Mouse (Mus musculus) cortical plate, adult 2 months (tissue): ENCODE results near the gene Ufsp1. TPM values are rescaled to one million over a fixed set of nuclear protein-coding genes. Genes with fewer than 3 reads are reported as not detected.
A peak's percentile ranks its signal among the peaks of the same experiment; 100 is the strongest.

Experiments used
- H3K27ac ChIP-seq: fragments of 200-500 bp; 2 replicates; pipeline ENCODE4 v1.5.1; 2012; ENCODE audit warnings: low read length, control low read depth, inconsistent platforms; ENCODE audit not compliant: insufficient read depth
- H3K4me1 ChIP-seq: fragments of 200-500 bp; 2 replicates; pipeline ENCODE4 v1.6.1; 2011; ENCODE audit warnings: low read length; ENCODE audit not compliant: control insufficient read depth, insufficient read depth
- H3K4me3 ChIP-seq: fragments of 200-500 bp; 2 replicates; pipeline ENCODE4 v1.5.1; 2011; ENCODE audit warnings: mild to moderate bottlenecking, low read length, control low read depth; ENCODE audit not compliant: insufficient read depth
- CTCF ChIP-seq: fragments of 200-500 bp; IDR thresholded peaks from 2 replicates; pipeline ENCODE4 v1.5.1; 2011; ENCODE audit warnings: mild to moderate bottlenecking, control low read depth, low read length; ENCODE audit not compliant: insufficient read depth; ENCODE audit errors: extremely low read depth
- POLR2A ChIP-seq: fragments of 200-500 bp; IDR thresholded peaks from 2 replicates; pipeline ENCODE4 v1.6.1; 2011; ENCODE audit warnings: mild to moderate bottlenecking, low read length, control low read depth; ENCODE audit not compliant: insufficient read depth; ENCODE audit errors: extremely low read depth
- polyA plus RNA-seq: library from polyadenylated mRNA; depleted of rRNA; stranded (reverse); fragments of >200 nt; gene quantifications from 2 replicates; pipeline ENCODE4 v1.2.3, GENCODE M21; 2012

Ufsp1 gene
- polyA plus RNA-seq, 1 experiment = 13.3 TPM

DNA sequence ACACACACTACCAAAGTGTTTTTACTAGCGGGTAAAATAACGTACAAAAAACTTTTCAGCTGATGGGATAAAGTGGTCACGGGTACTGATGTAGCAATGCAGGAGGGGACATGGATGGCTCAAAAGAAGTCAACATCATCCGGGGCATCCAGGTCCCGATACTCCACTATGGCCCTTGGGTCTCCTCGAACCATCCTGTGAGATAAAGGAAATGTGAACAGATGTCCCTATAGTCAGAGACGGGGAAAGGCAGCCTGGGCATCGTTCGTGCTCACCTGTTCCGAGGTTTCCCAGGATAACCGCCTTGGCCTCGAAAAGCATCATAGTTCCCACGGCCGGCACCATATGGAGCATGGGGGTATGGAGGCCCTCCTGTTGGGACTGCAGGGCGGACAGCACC is 1.3 kb downstream of the Ufsp1 start:
- Histone ChIP-seq H3K4me3 (no peak overlapping the region), H3K4me1 (no peaks in the 10 kb centered on the region), H3K27ac (no peak overlapping the region)
- TF ChIP-seq CTCF = no peak
- TF ChIP-seq POLR2A = no peak

DNA sequence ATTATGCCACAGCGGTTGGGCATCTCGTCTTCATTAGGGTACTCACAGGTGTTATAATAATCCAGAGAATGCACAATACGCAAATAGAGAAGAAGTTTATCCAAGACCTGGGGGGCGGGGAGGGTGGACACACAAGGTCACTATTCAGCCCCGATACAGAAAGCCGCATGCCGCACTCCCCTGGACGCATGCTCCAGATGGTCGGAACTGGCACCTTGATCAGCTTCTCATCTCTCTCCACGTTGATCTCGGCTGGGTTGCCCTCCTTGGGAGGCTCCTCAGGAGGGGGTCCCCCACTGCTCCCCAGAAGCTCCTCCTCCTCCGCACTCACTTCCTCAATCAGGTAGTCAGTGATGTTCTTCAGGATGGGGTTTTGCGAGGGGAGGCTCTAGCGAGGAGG is 2.7 kb downstream of the Ufsp1 start:
- Histone ChIP-seq H3K4me3 (no peak overlapping the region), H3K4me1 (no peaks in the 10 kb centered on the region), H3K27ac (no peak overlapping the region)
- TF ChIP-seq CTCF (no peak), POLR2A (no peak)

DNA sequence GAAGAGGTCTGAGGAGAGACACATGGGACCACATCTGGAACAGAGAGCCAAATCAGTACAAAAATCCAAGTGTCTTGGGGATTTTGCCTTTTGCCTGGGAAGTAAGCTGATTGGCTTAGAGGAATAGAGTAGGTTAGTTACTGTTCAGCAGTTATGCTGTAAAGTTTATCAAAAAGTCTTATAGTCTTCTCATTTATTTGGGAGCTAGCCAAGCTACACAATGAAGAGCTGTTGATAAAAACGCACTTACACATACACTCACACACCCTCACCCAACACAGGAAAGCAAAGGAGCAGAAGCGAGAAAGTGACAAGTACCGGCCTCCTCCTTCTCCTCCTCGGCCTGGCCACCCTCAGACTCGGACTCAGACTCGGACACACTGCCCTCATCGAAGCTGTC is 4.8 kb downstream of the Ufsp1 start:
- H3K27ac ChIP-seq = no peak overlapping the region
- no peak for TF ChIP-seq CTCF
- no peak for TF ChIP-seq POLR2A
- H3K4me3 ChIP-seq = no peak overlapping the region
- H3K4me1 ChIP-seq = no peaks in the 10 kb centered on the region

DNA sequence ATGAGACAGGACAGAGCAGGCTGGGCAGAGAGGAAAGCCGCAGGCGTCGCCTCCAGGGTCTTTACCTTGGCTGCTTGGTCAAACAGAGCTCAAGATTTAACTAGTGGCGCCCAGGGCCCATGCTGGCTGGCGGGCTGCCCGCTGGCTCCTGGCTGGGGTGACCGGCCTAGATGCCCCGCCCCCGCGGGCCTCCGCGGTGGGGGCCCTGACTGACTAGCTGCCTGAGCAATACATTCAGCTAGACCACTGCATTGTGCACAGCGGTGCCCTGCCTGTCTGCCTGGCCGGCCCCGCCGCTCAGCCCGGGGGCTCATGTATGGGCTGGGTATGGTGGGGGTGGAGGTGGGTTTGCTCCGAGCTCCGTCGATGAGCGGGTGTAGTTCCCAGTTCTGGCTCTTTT is 6.8 kb downstream of the Ufsp1 start:
- H3K4me1 ChIP-seq = peaks cover 9% of the 10 kb centered on the region; the same call in 1 of the 2 replicates
- no peak overlapping the region for H3K27ac ChIP-seq
- no peak for TF ChIP-seq CTCF
- TF ChIP-seq POLR2A = no peak
- H3K4me3 ChIP-seq = no peak overlapping the region

DNA sequence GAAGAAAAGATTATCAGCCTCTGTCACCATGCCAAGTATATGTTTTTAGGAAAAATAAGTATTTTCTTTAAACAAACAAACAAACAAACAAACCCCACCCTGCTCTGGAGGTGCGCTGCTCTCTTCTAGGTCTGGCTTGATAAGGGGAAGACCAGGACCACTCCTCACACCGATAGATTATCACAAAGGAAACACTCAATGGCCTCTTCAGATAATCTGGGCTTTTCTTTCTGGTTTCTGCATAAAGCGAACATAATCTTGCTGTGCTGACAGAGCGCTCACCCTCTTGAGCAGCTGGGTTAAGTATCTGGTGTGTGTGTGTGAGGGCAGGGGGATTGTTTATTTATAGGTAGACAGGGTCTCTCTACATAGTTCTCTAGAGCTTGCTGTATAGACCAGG is 9.2 kb downstream of the Ufsp1 start:
- Histone ChIP-seq H3K4me1 (peaks cover 9% of the 10 kb centered on the region; the same call in 1 of the 2 replicates), H3K4me3 (no peak overlapping the region), H3K27ac (no peak overlapping the region)
- no peak for TF ChIP-seq POLR2A

DNA sequence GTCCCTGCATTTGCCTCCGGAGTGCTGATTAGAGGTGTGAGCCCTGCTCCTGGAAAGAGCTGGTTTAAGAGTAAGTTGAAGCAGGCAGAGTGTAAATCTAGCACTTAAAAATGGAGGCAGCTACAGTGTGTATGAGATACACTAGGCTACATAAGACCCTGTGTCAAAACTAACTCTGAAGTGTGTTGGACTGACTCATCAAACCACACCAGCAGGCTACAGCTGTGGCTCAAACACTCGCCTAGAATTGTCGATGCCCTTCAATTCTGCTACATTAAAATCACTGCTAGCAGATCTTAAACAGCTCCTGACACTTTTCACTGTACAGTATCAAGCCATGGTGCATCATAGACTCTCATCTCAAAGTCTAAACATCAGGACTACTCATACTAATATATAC is 9.7 kb downstream of the Ufsp1 start:
- Histone ChIP-seq H3K27ac (no peak overlapping the region), H3K4me1 (peaks cover 9% of the 10 kb centered on the region; the same call in 1 of the 2 replicates), H3K4me3 (no peak overlapping the region)
- TF ChIP-seq CTCF (no peak), POLR2A (no peak)

DNA sequence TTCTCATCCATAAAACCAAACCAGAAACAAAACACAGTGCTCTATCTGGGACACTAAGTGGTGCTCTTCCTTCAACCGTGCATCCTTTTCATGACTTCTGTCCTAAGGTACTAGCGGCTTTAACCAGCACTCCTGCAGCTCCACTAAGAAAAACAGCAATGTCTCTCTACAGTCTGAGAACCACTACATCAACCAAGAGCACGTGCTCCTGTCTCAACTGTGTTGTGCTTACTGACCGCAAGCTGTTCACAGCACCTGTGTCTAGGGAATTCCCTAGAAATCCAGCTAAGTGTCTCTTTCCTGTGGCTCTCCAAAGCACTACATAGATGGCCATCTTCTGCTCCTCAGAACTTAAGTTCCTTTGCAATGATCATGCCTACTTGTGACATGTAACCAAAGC is 10.4 kb downstream of the Ufsp1 start:
- Histone ChIP-seq H3K4me1 (peaks cover 9% of the 10 kb centered on the region; the same call in 1 of the 2 replicates), H3K4me3 (no peak overlapping the region), H3K27ac (no peak overlapping the region)
- TF ChIP-seq POLR2A (no peak), CTCF (no peak)

DNA sequence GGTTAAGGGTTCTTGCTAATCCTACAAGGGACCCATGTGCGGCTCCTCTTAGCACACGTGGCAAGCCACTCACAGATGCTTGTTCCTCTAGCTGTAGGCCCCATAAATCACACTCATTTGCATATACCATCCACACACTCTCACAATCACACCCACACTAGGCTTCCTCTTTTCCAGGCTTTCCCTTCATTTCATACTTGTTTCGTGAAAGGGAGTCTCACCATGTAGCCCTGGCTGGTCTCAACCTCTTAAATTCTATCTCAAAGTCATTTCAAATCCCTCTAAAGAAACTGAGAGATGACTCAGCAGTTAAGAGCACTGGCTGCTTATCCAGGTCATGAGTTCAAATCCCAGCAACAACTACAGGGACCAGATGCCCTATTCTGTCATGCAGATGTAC is 11.4 kb downstream of the Ufsp1 start:
- no peak overlapping the region for H3K27ac ChIP-seq
- peak overlapping the region; percentile 48; the same call in 1 of the 2 replicates for H3K4me3 ChIP-seq
- peaks cover 9% of the 10 kb centered on the region; the same call in 1 of the 2 replicates for H3K4me1 ChIP-seq
- no peak for TF ChIP-seq CTCF

DNA sequence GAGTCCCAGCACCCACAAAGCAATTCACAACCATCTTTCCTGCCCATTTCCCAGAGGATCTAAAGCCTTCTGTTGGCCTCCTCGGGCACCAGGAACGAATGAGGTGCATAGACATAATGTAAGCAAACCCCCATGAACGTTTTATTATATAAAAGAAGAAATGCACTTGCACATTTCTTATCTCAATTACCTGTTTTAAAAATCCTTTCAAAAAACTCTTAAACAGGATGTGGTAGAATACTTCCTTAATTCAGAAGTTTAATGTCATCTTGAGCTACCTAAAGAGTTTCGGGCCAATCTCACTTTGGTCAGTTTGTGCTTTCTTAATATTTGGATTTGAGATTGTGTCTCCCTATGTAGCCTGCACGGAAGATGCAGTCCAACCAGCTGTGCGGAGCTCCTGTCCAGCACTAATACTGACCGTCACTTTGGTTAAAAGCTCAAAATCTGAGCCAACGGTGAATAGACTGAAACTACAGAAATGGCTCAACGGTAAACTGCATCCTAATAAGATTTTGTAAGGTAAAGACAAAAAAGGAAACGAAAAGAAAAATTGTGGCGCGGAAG is 12.1 kb downstream of the Ufsp1 start:
- TF ChIP-seq CTCF = no peak
- no peak for TF ChIP-seq POLR2A
- peak overlapping the region; percentile 48 for H3K4me3 ChIP-seq
- H3K27ac ChIP-seq = no peak overlapping the region
- H3K4me1 ChIP-seq = peaks cover 9% of the 10 kb centered on the region; the same call in 1 of the 2 replicates

DNA sequence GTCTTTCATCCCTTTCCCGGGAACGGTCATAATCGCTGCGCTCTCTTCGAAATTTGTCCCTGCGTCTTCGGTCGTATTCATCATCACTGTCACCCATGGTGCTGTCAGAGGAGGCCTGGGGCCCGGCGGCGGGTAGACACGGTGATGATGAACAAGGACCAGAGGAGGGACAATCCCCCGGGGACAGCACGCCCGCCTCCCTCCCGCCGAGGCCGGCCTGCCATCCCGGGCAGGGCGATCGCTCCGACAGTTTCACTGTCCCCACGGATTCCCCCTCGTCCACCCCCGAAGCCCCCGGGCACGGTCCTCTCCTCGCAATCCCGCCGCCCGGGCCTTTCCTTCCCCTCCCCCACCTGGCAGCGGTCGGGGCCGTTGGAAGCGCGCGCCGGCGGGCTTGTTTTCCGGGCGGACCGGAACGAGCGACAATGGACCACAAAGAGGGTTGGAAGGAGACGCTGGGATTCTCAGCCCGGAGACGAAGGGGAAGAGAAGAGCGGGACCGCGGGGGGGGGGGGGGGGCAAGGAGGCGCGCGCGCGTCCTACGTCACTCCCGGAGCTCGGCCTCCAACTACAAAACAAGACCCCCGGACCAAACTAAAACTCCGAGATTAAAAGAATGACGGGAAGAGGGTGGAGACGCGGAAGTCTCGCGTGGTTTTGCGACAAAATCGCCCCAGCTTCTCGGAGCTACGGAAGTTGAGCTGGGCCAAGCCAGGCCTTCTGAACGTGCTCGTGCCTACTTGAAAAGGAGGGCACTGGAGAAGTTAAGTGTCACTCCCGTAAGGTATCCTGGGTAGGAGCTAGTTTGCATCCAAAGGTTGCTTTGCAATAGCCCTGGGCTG is 12.9 kb downstream of the Ufsp1 start, which contains the start of gene Srrt:
TSS of gene Srrt (minus strand) at position 604 of the 842 bp plus-strand sequence.
- no peak for TF ChIP-seq CTCF
- peak; percentile 91 for TF ChIP-seq POLR2A
- peak within 1 kb of the TSS; percentile 48 for H3K4me3 ChIP-seq
- peaks cover 9% of the 10 kb centered on the region; the same call in 1 of the 2 replicates for H3K4me1 ChIP-seq
- H3K27ac ChIP-seq = peak within 1 kb of the TSS; percentile 77
